Mouse (Mus musculus) liver, adult 2 months (tissue): Measurements from ENCODE around the gene Eri3.

Source experiments
- CTCF ChIP-seq: fragments of 200-500 bp; IDR thresholded peaks from 2 replicates; pipeline ENCODE4 v1.5.1; 2011; ENCODE audit warnings: low read depth, low read length, control low read depth
- POLR2A ChIP-seq: fragments of 200-500 bp; IDR thresholded peaks from 2 replicates; pipeline ENCODE4 v1.6.1; 2011; ENCODE audit warnings: low read length, control low read depth; ENCODE audit not compliant: insufficient read depth; ENCODE audit errors: extremely low read depth

DNA sequence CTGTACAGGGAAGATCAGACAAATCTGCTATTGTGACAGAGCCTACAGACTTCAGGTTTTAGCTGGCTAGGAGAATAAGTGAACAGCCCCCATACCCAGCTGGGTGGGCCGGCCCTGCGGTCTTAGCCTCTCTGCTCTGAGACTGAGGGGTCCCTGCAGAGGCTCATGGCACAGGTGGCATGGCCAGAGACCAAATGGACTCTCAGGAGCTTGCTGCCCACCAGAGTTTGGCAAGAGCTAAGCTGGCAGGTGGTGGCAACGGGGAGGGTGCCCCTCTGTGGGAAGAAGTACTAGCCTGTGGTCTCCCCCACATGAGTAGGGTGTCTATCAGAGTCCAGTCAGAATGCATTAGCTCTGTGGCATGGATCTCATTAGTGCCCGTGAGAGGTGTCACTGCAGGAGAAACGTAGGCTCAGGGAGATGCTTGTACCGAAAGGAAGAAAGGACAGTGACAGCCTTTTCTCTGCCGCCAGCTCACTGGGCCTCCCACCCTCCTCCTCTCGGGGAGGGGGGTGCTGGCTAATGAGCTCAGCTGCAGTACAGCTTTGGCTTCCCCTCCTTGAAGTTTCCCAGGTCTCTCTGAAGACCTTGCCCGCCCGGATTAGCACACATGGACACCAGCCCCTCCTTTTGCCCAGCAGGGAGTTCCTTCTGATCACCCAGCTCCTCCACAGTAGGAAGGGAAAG lies 104.0 kb downstream of the Eri3 start:
- TF ChIP-seq CTCF = no peak
- TF ChIP-seq POLR2A = no peak
